Mouse (Mus musculus): ENCODE results near the gene Prkd1.

Prkd1 gene

GRCm38 (mm10) chr12:50594506-50594905 is 54.4 kb downstream of the Prkd1 start:
- no peaks in the 10 kb centered on the region for H3K27me3 ChIP-seq (ENCODE audit: insufficient read depth, low read length)
- no peaks in the 10 kb centered on the region for H3K9me3 ChIP-seq (ENCODE audit: low read length)
- no peak overlapping the region for H3K4me3 ChIP-seq (replicated peaks; ENCODE audit: low read length)
- no peaks in the 10 kb centered on the region for H3K36me3 ChIP-seq (ENCODE audit: insufficient read depth, low read length)
- no peaks in the 10 kb centered on the region for H3K4me1 ChIP-seq (replicated peaks; ENCODE audit: low read depth, low read length)
- TF ChIP-seq NANOG (IDR thresholded peaks at IDR 0.05; ENCODE audit: borderline replicate concordance, low read length) (no peak), POU5F1 (IDR thresholded peaks at IDR 0.05; ENCODE audit: borderline replicate concordance, low read length) (no peak), CTCF (conservative IDR thresholded peaks at IDR 0.05; ENCODE audit: low read length) (no peak)

- no peak overlapping the region for H3K4me3 ChIP-seq (replicated peaks; ENCODE audit: low read length)
- H3K27me3 ChIP-seq (ENCODE audit: insufficient read depth, low read length): no peaks in the 10 kb centered on the region
- no peaks in the 10 kb centered on the region for H3K9me3 ChIP-seq (ENCODE audit: low read length)
- no peaks in the 10 kb centered on the region for H3K36me3 ChIP-seq (ENCODE audit: insufficient read depth, low read length)
- no peak for TF ChIP-seq POU5F1 (IDR thresholded peaks at IDR 0.05; ENCODE audit: borderline replicate concordance, low read length)
- no peak for TF ChIP-seq CTCF (conservative IDR thresholded peaks at IDR 0.05; ENCODE audit: low read length)
- no peak for TF ChIP-seq NANOG (IDR thresholded peaks at IDR 0.05; ENCODE audit: borderline replicate concordance, low read length)
- H3K4me1 ChIP-seq (replicated peaks; ENCODE audit: low read depth, low read length): no peaks in the 10 kb centered on the region
Observed at GRCm38 (mm10) chr12:50593481-50593880, 55.4 kb downstream of the Prkd1 start.

- no peak overlapping the region for H3K4me3 ChIP-seq (replicated peaks; ENCODE audit: low read length)
- H3K4me1 ChIP-seq (replicated peaks; ENCODE audit: low read depth, low read length): no peaks in the 10 kb centered on the region
- TF ChIP-seq CTCF (conservative IDR thresholded peaks at IDR 0.05; ENCODE audit: low read length): no peak
- no peak for TF ChIP-seq POU5F1 (IDR thresholded peaks at IDR 0.05; ENCODE audit: borderline replicate concordance, low read length)
- TF ChIP-seq NANOG (IDR thresholded peaks at IDR 0.05; ENCODE audit: borderline replicate concordance, low read length): no peak
- H3K27me3 ChIP-seq (ENCODE audit: insufficient read depth, low read length): no peaks in the 10 kb centered on the region
- no peaks in the 10 kb centered on the region for H3K9me3 ChIP-seq (ENCODE audit: low read length)
- H3K36me3 ChIP-seq (ENCODE audit: insufficient read depth, low read length): no peaks in the 10 kb centered on the region
Observed at GRCm38 (mm10) chr12:50588137-50588761, 60.6 kb downstream of the Prkd1 start.

DNA sequence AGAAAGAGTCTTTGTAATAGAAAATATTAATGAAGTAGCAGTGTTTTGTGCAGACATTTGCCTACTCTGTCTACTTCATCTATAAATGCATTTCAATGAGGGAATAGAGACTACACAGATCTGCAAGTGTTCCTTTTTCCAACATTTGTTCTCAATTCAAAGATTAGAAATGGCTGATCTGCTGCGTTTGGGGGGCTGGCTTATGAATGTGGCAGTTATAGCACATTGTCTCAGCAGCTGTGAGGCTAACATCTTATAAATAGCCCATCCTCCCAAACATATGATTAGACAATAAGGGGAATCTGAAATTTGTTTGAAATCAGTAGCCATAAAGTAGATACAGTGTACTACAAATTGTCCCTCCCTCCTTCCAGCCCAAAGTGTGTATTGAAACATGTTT is 83.7 kb downstream of the Prkd1 start:
- Histone ChIP-seq H3K27me3 (ENCODE audit: insufficient read depth, low read length) (no peaks in the 10 kb centered on the region), H3K4me1 (replicated peaks; ENCODE audit: low read depth, low read length) (no peaks in the 10 kb centered on the region), H3K36me3 (ENCODE audit: insufficient read depth, low read length) (no peaks in the 10 kb centered on the region), H3K4me3 (replicated peaks; ENCODE audit: low read length) (no peak overlapping the region), H3K9me3 (ENCODE audit: low read length) (no peaks in the 10 kb centered on the region)
- no peak for TF ChIP-seq CTCF (conservative IDR thresholded peaks at IDR 0.05; ENCODE audit: low read length)
- TF ChIP-seq POU5F1 (IDR thresholded peaks at IDR 0.05; ENCODE audit: borderline replicate concordance, low read length): no peak
- TF ChIP-seq NANOG (IDR thresholded peaks at IDR 0.05; ENCODE audit: borderline replicate concordance, low read length): no peak

- H3K4me3 ChIP-seq (replicated peaks; ENCODE audit: low read length): no peak overlapping the region
- H3K4me1 ChIP-seq (replicated peaks; ENCODE audit: low read depth, low read length): no peaks in the 10 kb centered on the region
- TF ChIP-seq CTCF (conservative IDR thresholded peaks at IDR 0.05; ENCODE audit: low read length) (no peak), POU5F1 (IDR thresholded peaks at IDR 0.05; ENCODE audit: borderline replicate concordance, low read length) (no peak), NANOG (IDR thresholded peaks at IDR 0.05; ENCODE audit: borderline replicate concordance, low read length) (no peak)
- no peaks in the 10 kb centered on the region for H3K27me3 ChIP-seq (ENCODE audit: insufficient read depth, low read length)
- H3K36me3 ChIP-seq (ENCODE audit: insufficient read depth, low read length): no peaks in the 10 kb centered on the region
- peaks cover 3% of the 10 kb centered on the region; the same call in 1 of the 2 replicates for H3K9me3 ChIP-seq (ENCODE audit: low read length)
Observed at GRCm38 (mm10) chr12:50560536-50560935, 88.4 kb downstream of the Prkd1 start.

- Histone ChIP-seq H3K4me3 (replicated peaks; ENCODE audit: low read length) (no peak overlapping the region), H3K27me3 (ENCODE audit: insufficient read depth, low read length) (no peaks in the 10 kb centered on the region), H3K36me3 (ENCODE audit: insufficient read depth, low read length) (no peaks in the 10 kb centered on the region), H3K9me3 (ENCODE audit: low read length) (peaks cover 17% of the 10 kb centered on the region), H3K4me1 (replicated peaks; ENCODE audit: low read depth, low read length) (no peaks in the 10 kb centered on the region)
- TF ChIP-seq NANOG (IDR thresholded peaks at IDR 0.05; ENCODE audit: borderline replicate concordance, low read length): no peak
- no peak for TF ChIP-seq CTCF (conservative IDR thresholded peaks at IDR 0.05; ENCODE audit: low read length)
- TF ChIP-seq POU5F1 (IDR thresholded peaks at IDR 0.05; ENCODE audit: borderline replicate concordance, low read length): no peak
Observed at GRCm38 (mm10) chr12:50558231-50558630, 90.7 kb downstream of the Prkd1 start.

- no peaks in the 10 kb centered on the region for H3K27me3 ChIP-seq (ENCODE audit: insufficient read depth, low read length)
- no peak overlapping the region for H3K4me3 ChIP-seq (replicated peaks; ENCODE audit: low read length)
- peaks cover 17% of the 10 kb centered on the region for H3K9me3 ChIP-seq (ENCODE audit: low read length)
- H3K4me1 ChIP-seq (replicated peaks; ENCODE audit: low read depth, low read length): no peaks in the 10 kb centered on the region
- no peaks in the 10 kb centered on the region for H3K36me3 ChIP-seq (ENCODE audit: insufficient read depth, low read length)
- TF ChIP-seq CTCF (conservative IDR thresholded peaks at IDR 0.05; ENCODE audit: low read length) (no peak), POU5F1 (IDR thresholded peaks at IDR 0.05; ENCODE audit: borderline replicate concordance, low read length) (no peak), NANOG (IDR thresholded peaks at IDR 0.05; ENCODE audit: borderline replicate concordance, low read length) (no peak)
Observed at GRCm38 (mm10) chr12:50554214-50554613, 94.7 kb downstream of the Prkd1 start.

DNA sequence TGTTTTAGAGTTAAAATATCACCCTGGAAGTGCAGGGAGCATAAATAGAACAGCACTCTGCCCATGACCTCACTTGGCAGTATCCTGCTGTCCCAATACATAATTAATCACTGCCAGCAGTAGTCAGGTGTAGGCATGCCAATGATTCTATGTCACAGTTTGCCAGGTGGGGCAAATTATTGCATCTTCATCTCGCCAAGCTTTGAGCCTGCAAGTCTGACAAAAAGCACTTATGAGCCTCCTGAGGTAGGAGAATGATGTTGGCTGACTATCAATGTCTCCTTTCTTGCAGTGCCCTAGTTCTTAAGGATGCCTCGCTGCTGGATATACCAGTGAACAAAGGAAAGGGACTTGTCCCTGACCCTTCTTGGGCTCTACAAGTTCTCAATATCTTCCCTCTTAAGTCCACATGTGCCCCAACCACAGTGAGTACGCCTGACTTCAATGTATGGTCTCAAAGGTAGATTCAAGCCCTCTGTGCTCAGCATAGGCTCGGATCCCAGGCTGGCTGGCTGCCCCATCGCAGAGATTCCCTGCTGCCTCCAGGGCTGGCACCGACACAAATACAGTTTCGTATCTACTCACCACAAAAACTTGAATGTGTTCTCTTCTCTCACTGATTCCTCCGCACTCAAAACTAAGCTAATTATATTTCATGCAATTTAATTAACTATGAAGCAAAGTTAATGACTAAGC is 98.9 kb downstream of the Prkd1 start:
- Histone ChIP-seq H3K9me3 (ENCODE audit: low read length) (peaks cover 9% of the 10 kb centered on the region), H3K4me3 (replicated peaks; ENCODE audit: low read length) (no peak overlapping the region), H3K36me3 (ENCODE audit: insufficient read depth, low read length) (no peaks in the 10 kb centered on the region), H3K27me3 (ENCODE audit: insufficient read depth, low read length) (no peaks in the 10 kb centered on the region), H3K4me1 (replicated peaks; ENCODE audit: low read depth, low read length) (no peaks in the 10 kb centered on the region)
- TF ChIP-seq POU5F1 (IDR thresholded peaks at IDR 0.05; ENCODE audit: borderline replicate concordance, low read length) (no peak), CTCF (conservative IDR thresholded peaks at IDR 0.05; ENCODE audit: low read length) (no peak), NANOG (IDR thresholded peaks at IDR 0.05; ENCODE audit: borderline replicate concordance, low read length) (no peak)

All from E14TG2a.4 (cell line).